Mouse (Mus musculus): ENCODE measurements around the gene Cflar.

- TF ChIP-seq POLR2A (IDR thresholded peaks at IDR 0.05; ENCODE audit: borderline replicate concordance, insufficient read depth, low read length) (no peak), CTCF (IDR thresholded peaks at IDR 0.05; ENCODE audit: borderline replicate concordance, insufficient read depth, low read depth, low read length) (no peak)
Observed at GRCm38 (mm10) chr1:58795291-58796058, 84.2 kb downstream of the Cflar start, which contains the start of gene Casp8.

Data from cerebellum, adult 2 months (tissue).